Mouse (Mus musculus): ENCODE measurements around the gene Shoc2.
"Not testable (repeated sequence)": the region's sequence is repeated elsewhere in the genome, so short reads cannot be mapped to it uniquely, and the experiment has no call there.

Shoc2 gene

GRCm38 (mm10) chr19:53943802-53944785 is at the start of gene Shoc2, which contains the start of gene Bbip1:
TSS of gene Shoc2 (plus strand) at chr19:53944306.
TSS of gene Bbip1 (minus strand) at chr19:53944627.
- DNase-seq (ENCODE audit: extremely low read depth, low read depth): peak; percentile 99

DNA sequence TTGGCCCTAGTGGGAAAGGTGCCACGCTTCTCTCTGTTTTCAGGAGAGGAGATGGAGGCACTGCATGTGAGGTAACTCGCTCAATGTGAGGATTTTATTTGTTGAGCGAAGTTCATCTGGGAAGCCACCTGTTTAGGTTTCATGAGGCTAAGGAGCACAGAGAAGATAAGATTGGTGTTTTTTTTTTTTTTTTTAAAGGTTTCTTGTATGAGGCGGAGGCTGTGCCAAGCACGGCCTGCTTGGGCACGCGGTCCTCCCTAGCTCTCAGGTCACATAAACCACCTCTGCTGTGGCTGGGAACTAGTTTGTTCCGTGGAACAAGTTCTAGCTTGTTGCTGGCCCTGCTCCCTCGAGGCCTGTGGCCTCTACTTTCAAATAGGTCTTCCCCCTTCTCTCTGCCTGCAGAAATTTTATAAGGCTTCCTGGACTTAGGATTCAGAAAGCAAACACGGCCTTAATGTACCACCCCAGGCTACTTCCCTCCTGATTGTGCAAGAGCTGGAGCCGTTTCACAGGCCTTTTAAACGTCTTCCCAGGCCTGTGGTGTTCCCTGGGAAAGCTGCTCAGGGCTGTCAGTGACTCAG is 49.5 kb upstream of the Shoc2 start:
- no peak for DNase-seq (ENCODE audit: extremely low read depth, low read depth)

- DNase-seq (ENCODE audit: extremely low read depth, low read depth): no peak
Measured at GRCm38 (mm10) chr19:53898046-53898445, 46.1 kb upstream of the Shoc2 start.

GRCm38 (mm10) chr19:53898498-53898897 is 45.6 kb upstream of the Shoc2 start:
- DNase-seq (ENCODE audit: extremely low read depth, low read depth): no peak

GRCm38 (mm10) chr19:53898970-53899900 is 44.9 kb upstream of the Shoc2 start:
- DNase-seq (ENCODE audit: extremely low read depth, low read depth): no peak

DNA sequence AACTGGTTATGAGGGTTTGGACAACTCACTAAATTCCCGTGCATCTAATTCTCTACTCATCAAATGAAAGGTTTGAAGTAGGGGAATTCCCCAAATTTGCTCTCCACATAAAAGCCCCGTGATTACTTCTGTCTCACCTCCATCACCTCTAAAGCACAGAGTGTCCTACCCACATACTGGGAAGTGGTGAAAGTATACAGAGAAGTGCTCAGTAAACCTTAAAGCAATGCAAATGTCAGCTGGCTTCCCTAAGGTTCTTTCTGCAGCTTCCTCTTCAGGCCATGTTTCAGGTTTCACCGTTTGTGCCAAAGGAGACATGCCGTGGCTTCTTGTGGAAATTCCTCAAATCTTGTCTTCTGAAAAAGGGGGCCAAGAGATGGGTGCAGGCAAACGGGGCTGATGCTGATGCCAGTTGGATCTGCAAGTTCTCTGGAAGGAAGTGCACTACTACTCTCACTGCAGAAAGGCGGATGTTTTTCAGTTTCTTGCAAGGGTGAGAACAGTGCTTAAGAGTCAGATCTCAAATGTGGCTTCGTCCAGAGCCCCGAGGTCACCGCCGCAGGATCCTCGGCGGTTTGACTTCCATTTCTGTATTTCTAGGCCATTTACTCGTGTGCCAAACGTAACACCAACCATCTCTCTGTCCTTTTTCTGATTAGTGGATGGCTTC is 44.0 kb upstream of the Shoc2 start:
- DNase-seq (ENCODE audit: extremely low read depth, low read depth): no peak

GRCm38 (mm10) chr19:53901931-53902738 is 42.0 kb upstream of the Shoc2 start:
- DNase-seq (ENCODE audit: extremely low read depth, low read depth): peak; percentile 27

GRCm38 (mm10) chr19:53902739-53903487 is 41.2 kb upstream of the Shoc2 start:
- peak; percentile 93 for DNase-seq (ENCODE audit: extremely low read depth, low read depth)

- DNase-seq (ENCODE audit: extremely low read depth, low read depth): peak; percentile 67
Measured at GRCm38 (mm10) chr19:53903507-53904321, 40.4 kb upstream of the Shoc2 start.

GRCm38 (mm10) chr19:53904833-53905480 is 39.1 kb upstream of the Shoc2 start:
- DNase-seq (ENCODE audit: extremely low read depth, low read depth): peak; percentile 36

- DNase-seq (ENCODE audit: extremely low read depth, low read depth): peak; percentile 57
Measured at GRCm38 (mm10) chr19:53906033-53906702, 37.9 kb upstream of the Shoc2 start.

GRCm38 (mm10) chr19:53906703-53907070 is 37.4 kb upstream of the Shoc2 start:
- not testable (repeated sequence) for DNase-seq (ENCODE audit: extremely low read depth, low read depth)

- no peak for DNase-seq (ENCODE audit: extremely low read depth, low read depth)
Measured at GRCm38 (mm10) chr19:53914950-53915349, 29.2 kb upstream of the Shoc2 start.

DNA sequence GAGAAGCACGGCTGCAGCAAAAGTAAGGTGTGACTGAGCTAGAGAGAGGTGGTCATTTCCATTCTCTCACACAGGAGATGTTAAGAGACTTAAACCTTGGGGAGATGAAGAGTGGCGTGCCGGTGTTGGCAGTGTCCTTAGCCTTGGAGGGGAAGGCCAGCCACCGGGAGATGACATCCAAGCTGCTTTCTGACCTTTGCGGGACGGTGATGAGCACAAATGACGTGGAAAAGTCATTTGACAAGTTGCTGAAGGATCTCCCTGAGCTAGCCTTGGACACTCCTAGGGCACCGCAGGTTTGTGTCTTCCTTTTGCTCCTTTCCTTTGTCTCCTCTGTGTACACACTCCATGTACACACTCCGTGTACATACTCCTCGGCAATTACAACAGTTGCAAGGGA is 24.6 kb upstream of the Shoc2 start:
- no peak for DNase-seq (ENCODE audit: extremely low read depth, low read depth)

- not testable (repeated sequence) for DNase-seq (ENCODE audit: extremely low read depth, low read depth)
Measured at GRCm38 (mm10) chr19:53921996-53922395, 22.1 kb upstream of the Shoc2 start.

DNA sequence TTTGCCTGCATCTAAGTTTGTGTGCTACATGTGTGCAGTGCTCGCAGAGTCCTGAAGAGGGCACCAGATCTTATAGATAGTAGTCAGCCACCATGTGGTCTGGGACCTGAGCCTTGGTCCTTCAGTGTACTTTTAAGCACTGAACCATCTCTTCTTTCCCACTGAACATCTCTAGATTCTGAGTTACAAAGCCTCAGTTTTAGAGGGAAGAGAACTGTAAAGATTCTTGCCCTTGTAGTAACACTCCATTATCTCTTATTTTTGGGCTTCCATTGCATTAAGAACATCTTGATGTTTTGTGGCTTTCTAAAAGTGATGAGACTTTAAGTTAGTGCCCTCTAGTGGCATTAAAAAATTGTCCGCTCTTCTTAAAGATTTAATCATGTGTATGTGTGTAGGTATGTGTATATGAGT is 18.8 kb upstream of the Shoc2 start:
- peak; percentile 68 for DNase-seq (ENCODE audit: extremely low read depth, low read depth)

- no peak for DNase-seq (ENCODE audit: extremely low read depth, low read depth)
Measured at GRCm38 (mm10) chr19:53926705-53927104, 17.4 kb upstream of the Shoc2 start.

Measured in MEL-GATA-1-ER (cell line).